Mouse (Mus musculus) layer of hippocampus, adult 9-10 months (tissue): ENCODE measurements around the gene Aldob.

Experiments used
- DNase-seq: peaks from one replicate; pipeline ENCODE4 v3.0.0; 2022; ENCODE audit warnings: low spot score

Gene Aldob

GRCm38 (mm10) chr4:49549383-49549782, at the start of gene Aldob:
TSS of gene Aldob (minus strand) at chr4:49549546.
- no peak for DNase-seq

GRCm38 (mm10) chr4:49597183-49598100, 48.1 kb upstream of the Aldob start, which contains the start of gene Tmem246:
TSS of gene Tmem246 (minus strand) at chr4:49597876.
- DNase-seq, result no peak

GRCm38 (mm10) chr4:49596846-49597182, 47.5 kb upstream of the Aldob start:
- no peak for DNase-seq

- DNase-seq, result no peak
Measured at GRCm38 (mm10) chr4:49590152-49590551, 40.8 kb upstream of the Aldob start.

- no peak for DNase-seq
Measured at GRCm38 (mm10) chr4:49586811-49587210, 37.5 kb upstream of the Aldob start.

- DNase-seq, result no peak
Measured at GRCm38 (mm10) chr4:49585524-49586101, 36.3 kb upstream of the Aldob start.

GRCm38 (mm10) chr4:49583965-49584831, 34.9 kb upstream of the Aldob start:
- no peak for DNase-seq

GRCm38 (mm10) chr4:49581256-49581655, 31.9 kb upstream of the Aldob start:
- DNase-seq, result no peak

- no peak for DNase-seq
Measured at GRCm38 (mm10) chr4:49572194-49572593, 22.8 kb upstream of the Aldob start.

GRCm38 (mm10) chr4:49567613-49568012, 18.3 kb upstream of the Aldob start:
- DNase-seq, result peak; percentile 73

GRCm38 (mm10) chr4:49559915-49560772, 10.8 kb upstream of the Aldob start:
- DNase-seq, result peak; percentile 11

- DNase-seq, result no peak
Measured at GRCm38 (mm10) chr4:49558181-49558580, 8.8 kb upstream of the Aldob start.

- no peak for DNase-seq
Measured at GRCm38 (mm10) chr4:49557375-49557774, 8.0 kb upstream of the Aldob start.

GRCm38 (mm10) chr4:49553380-49553779, 4.0 kb upstream of the Aldob start:
- DNase-seq, result no peak

GRCm38 (mm10) chr4:49547544-49548219, 1.7 kb downstream of the Aldob start:
- DNase-seq, result no peak

- DNase-seq, result no peak
Measured at GRCm38 (mm10) chr4:49546873-49547543, 2.3 kb downstream of the Aldob start.

GRCm38 (mm10) chr4:49546026-49546425, 3.3 kb downstream of the Aldob start:
- no peak for DNase-seq

GRCm38 (mm10) chr4:49540966-49541365, 8.4 kb downstream of the Aldob start:
- no peak for DNase-seq

GRCm38 (mm10) chr4:49539665-49540064, 9.7 kb downstream of the Aldob start:
- no peak for DNase-seq

- DNase-seq, result no peak
Measured at GRCm38 (mm10) chr4:49536671-49537070, 12.7 kb downstream of the Aldob start.
